Mouse (Mus musculus) bone marrow, adult 2 months (tissue): ENCODE measurements around the gene Nr5a2.

Experiments
- CTCF ChIP-seq: fragments of 200-500 bp; IDR thresholded peaks from 2 replicates; pipeline ENCODE4 v1.5.1; 2011; ENCODE audit warnings: low read length, control low read depth; ENCODE audit not compliant: control insufficient read depth, insufficient read depth
- POLR2A ChIP-seq: fragments of 200-500 bp; IDR thresholded peaks from 2 replicates; pipeline ENCODE4 v1.6.1; 2011; ENCODE audit warnings: low read depth, mild to moderate bottlenecking, control low read depth, low read length, borderline replicate concordance; ENCODE audit not compliant: control insufficient read depth

- no peak for TF ChIP-seq CTCF
- no peak for TF ChIP-seq POLR2A
Observed at GRCm38 (mm10) chr1:136966728-136967386, 6.6 kb upstream of the Nr5a2 start.
